Mouse (Mus musculus) cerebral cortex, adult 2 months (tissue): ENCODE measurements around the gene Hps1.

ENCODE experiments used
- WGBS: fragments of 180-500 bp; shearing (Covaris S2); methylation state at CpG from one replicate; pipeline ENCODE4 v1.1.7; 2018; 5-methylcytosine and 5-hydroxymethylcytosine counted together

Hps1 gene

GRCm38 (mm10) chr19:42779531-42780155 is at the start of gene Hps1:
Gene Hps1 (minus strand): TSS chr19:42779978.
- WGBS: under 1% methylated on average over 43 of the region's 43 CpGs

- WGBS: 79% methylated on average over 4 of the region's 4 CpGs
These were observed 49.4 kb upstream of the Hps1 start for GRCm38 (mm10) chr19:42829196-42829595.

GRCm38 (mm10) chr19:42827843-42828242 is 48.1 kb upstream of the Hps1 start:
- 84% methylated on average over 3 of the region's 3 CpGs for WGBS

GRCm38 (mm10) chr19:42820109-42820508 is 40.3 kb upstream of the Hps1 start:
- 86% methylated on average over 5 of the region's 5 CpGs for WGBS

- 77% methylated on average over 2 of the region's 2 CpGs for WGBS
These were observed 38.0 kb upstream of the Hps1 start for GRCm38 (mm10) chr19:42817761-42818160.

- WGBS: 90% methylated on average over 2 of the region's 2 CpGs
These were observed 36.5 kb upstream of the Hps1 start for GRCm38 (mm10) chr19:42816261-42816660.

GRCm38 (mm10) chr19:42810140-42810539 is 30.4 kb upstream of the Hps1 start:
- WGBS: 87% methylated on average over 5 of the region's 5 CpGs

- WGBS: 79% methylated on average over 10 of the region's 10 CpGs
These were observed 29.7 kb upstream of the Hps1 start for GRCm38 (mm10) chr19:42809491-42809890.

- WGBS: 79% methylated on average over 2 of the region's 2 CpGs
These were observed 18.1 kb upstream of the Hps1 start for GRCm38 (mm10) chr19:42797866-42798265.

GRCm38 (mm10) chr19:42795801-42796200 is 16.0 kb upstream of the Hps1 start:
- 18% methylated on average over 9 of the region's 9 CpGs for WGBS

GRCm38 (mm10) chr19:42794914-42795613 is 15.3 kb upstream of the Hps1 start:
- WGBS: 1% methylated on average over 31 of the region's 31 CpGs

GRCm38 (mm10) chr19:42788311-42788710 is 8.5 kb upstream of the Hps1 start:
- WGBS: 48% methylated on average over 5 of the region's 5 CpGs

- 56% methylated on average over 8 of the region's 8 CpGs for WGBS
These were observed 5.9 kb upstream of the Hps1 start for GRCm38 (mm10) chr19:42785562-42786220.

GRCm38 (mm10) chr19:42785129-42785528 is 5.4 kb upstream of the Hps1 start:
- WGBS: 34% methylated on average over 2 of the region's 2 CpGs

- WGBS: 35% methylated on average over 7 of the region's 7 CpGs
These were observed 369 bp upstream of the Hps1 start for GRCm38 (mm10) chr19:42780156-42780538.

GRCm38 (mm10) chr19:42777801-42778200 is 2.0 kb downstream of the Hps1 start:
- 71% methylated on average over 5 of the region's 5 CpGs for WGBS

- WGBS: 97% methylated on average over 1 of the region's 1 CpGs
These were observed 3.0 kb downstream of the Hps1 start for GRCm38 (mm10) chr19:42776813-42777212.

- WGBS: 83% methylated on average over 23 of the region's 23 CpGs
These were observed 9.5 kb downstream of the Hps1 start for GRCm38 (mm10) chr19:42770141-42770872.

GRCm38 (mm10) chr19:42769648-42770047 is 10.1 kb downstream of the Hps1 start:
- 93% methylated on average over 10 of the region's 10 CpGs for WGBS

GRCm38 (mm10) chr19:42767361-42767760 is 12.4 kb downstream of the Hps1 start:
- 93% methylated on average over 8 of the region's 8 CpGs for WGBS

- 83% methylated on average over 10 of the region's 10 CpGs for WGBS
These were observed 15.4 kb downstream of the Hps1 start for GRCm38 (mm10) chr19:42764398-42764797.

GRCm38 (mm10) chr19:42756671-42757070 is 23.1 kb downstream of the Hps1 start:
- WGBS: 87% methylated on average over 6 of the region's 6 CpGs
